Mouse (Mus musculus) midbrain, embryonic 15.5 days (tissue): Measurements from ENCODE around the gene Dmbx1. TPM values are rescaled to one million over a fixed set of nuclear protein-coding genes. Genes with fewer than 3 reads are reported as not detected.
A peak's percentile ranks its signal among the peaks of the same experiment; 100 is the strongest.

Experiments used
- ATAC-seq: fragments of 200-750 bp; cut with Nextera tagmentation; replicated peaks from 2 replicates; pipeline ENCODE4 v1.8.0; 2017; ENCODE audit warnings: moderate TSS enrichment
- H3K27ac ChIP-seq: fragments of 300-500 bp; sonication (generic); 2 replicates; pipeline ENCODE4 v1.5.1; 2015; ENCODE audit warnings: mild to moderate bottlenecking, inconsistent platforms
- H3K27me3 ChIP-seq: fragments of 300-500 bp; sonication (generic); replicated peaks from 2 replicates; pipeline ENCODE4 v1.6.1; 2015; ENCODE audit warnings: inconsistent platforms
- H3K36me3 ChIP-seq: fragments of 300-500 bp; sonication (generic); replicated peaks from 2 replicates; pipeline ENCODE4 v1.6.1; 2015; ENCODE audit warnings: inconsistent platforms
- H3K4me1 ChIP-seq: fragments of 300-500 bp; sonication (generic); 2 replicates; pipeline ENCODE4 v1.6.1; 2015; ENCODE audit warnings: inconsistent platforms
- H3K4me2 ChIP-seq: fragments of 300-500 bp; sonication (generic); 2 replicates; pipeline ENCODE4 v1.6.1; 2015; ENCODE audit warnings: inconsistent platforms, mild to moderate bottlenecking, moderate library complexity
- H3K4me3 ChIP-seq: fragments of 300-500 bp; sonication (generic); 2 replicates; pipeline ENCODE4 v1.5.1; 2015; ENCODE audit warnings: mild to moderate bottlenecking, inconsistent platforms
- H3K9ac ChIP-seq: fragments of 300-500 bp; sonication (generic); 2 replicates; pipeline ENCODE4 v1.6.1; 2015; ENCODE audit warnings: mild to moderate bottlenecking, inconsistent platforms
- H3K9me3 ChIP-seq: fragments of 300-500 bp; sonication (generic); 2 replicates; pipeline ENCODE4 v1.6.1; 2016; ENCODE audit warnings: inconsistent platforms
- WGBS: fragments of 180-500 bp; shearing (Covaris S2); methylation state at CpG from one replicate; pipeline ENCODE4 v1.1.7; 2015; ENCODE audit warnings: mixed read lengths; 5-methylcytosine and 5-hydroxymethylcytosine counted together
- polyA plus RNA-seq: library from polyadenylated mRNA; unstranded; fragments of >200 nt; fragmentation: Nextera tagmentation; extraction: Ambion mirVana; gene quantifications from 2 replicates; pipeline ENCODE4 v1.2.1, GENCODE M21; 2015

The Dmbx1 gene
- polyA plus RNA-seq, 1 experiment from 2014 or later: 12.7 TPM

DNA sequence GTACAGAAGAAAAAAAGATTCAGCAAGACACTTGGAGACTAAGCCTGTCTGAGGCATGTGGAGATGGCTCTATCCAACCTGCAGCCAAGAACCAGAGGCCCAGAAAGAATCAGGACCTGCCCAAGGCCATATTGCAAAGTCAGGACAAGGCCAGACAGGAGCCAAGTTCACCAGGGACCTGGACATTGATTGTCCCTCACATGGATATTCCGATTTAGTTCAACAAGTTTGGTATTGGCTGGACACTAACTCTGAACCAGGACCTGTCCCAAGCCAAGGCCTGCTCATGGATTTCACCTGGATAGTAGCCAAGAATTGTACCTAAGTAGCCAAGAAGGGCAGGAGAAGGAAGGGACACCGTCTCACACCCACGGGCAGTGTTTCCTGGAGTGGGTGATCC, 32.9 kb downstream of the Dmbx1 start:
- WGBS: 83% methylated on average over 3 of the region's 3 CpGs
- Histone ChIP-seq H3K9ac (no peak overlapping the region), H3K4me1 (peaks cover 26% of the 10 kb centered on the region), H3K4me3 (no peak overlapping the region), H3K27ac (no peak overlapping the region), H3K4me2 (no peak overlapping the region), H3K36me3 (no peaks in the 10 kb centered on the region), H3K9me3 (no peaks in the 10 kb centered on the region; the same call in 1 of the 2 replicates), H3K27me3 (peaks cover 41% of the 10 kb centered on the region)
- no peak for ATAC-seq

DNA sequence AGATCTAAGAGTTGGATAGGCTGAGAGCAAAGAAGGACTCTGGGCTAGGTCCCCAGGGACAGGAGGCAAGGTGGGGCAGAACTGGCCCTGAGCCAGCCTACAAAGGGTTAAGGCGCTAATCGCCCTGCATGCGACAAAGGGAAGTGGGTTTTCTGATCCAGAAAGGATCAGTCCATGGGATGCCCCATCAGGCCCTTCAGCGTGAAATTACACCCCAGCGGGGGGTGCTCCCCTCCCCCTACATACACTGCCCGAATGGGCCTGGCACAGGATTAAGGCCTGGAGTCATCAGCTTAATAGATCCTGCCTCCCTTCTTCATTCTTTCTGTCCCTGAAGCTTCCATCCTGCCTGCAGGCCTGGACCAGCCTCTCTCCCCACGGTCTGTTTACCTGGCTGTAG, 34.0 kb downstream of the Dmbx1 start:
- Histone ChIP-seq H3K4me1 (peaks cover 26% of the 10 kb centered on the region), H3K4me3 (no peak overlapping the region), H3K27me3 (peaks cover 48% of the 10 kb centered on the region), H3K4me2 (no peak overlapping the region), H3K27ac (no peak overlapping the region), H3K36me3 (no peaks in the 10 kb centered on the region), H3K9me3 (no peaks in the 10 kb centered on the region; the same call in 1 of the 2 replicates), H3K9ac (no peak overlapping the region)
- ATAC-seq: 0 out of 2 replicates have a peak, but pooled peaks have one; percentile 31
- 3% methylated on average over 7 of the region's 7 CpGs for WGBS

DNA sequence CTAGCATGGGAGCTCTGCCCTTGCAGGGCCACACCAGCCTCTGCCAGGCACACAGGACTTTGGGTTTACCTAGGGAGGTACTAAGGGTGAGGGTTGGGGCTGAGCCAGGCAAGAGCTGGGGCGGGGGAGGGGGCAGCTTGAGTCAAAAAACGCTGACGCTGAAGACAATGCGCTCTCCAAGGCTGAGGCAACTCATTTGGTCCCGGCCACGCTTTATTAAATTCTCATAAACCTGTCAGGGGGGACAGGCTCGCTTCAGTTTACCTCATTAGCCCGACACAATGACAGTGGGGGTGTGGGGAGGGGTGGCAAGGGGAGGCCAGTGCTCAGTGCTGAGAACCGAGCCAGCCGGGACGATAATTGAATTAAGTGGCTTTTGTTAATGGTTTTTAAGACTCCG, 35.4 kb downstream of the Dmbx1 start:
- 6% methylated on average over 12 of the region's 12 CpGs for WGBS
- Histone ChIP-seq H3K36me3 (no peaks in the 10 kb centered on the region), H3K9me3 (no peaks in the 10 kb centered on the region), H3K4me2 (no peak overlapping the region), H3K27me3 (peaks cover 57% of the 10 kb centered on the region), H3K27ac (no peak overlapping the region), H3K9ac (no peak overlapping the region), H3K4me1 (peaks cover 26% of the 10 kb centered on the region), H3K4me3 (no peak overlapping the region)
- no peak for ATAC-seq

DNA sequence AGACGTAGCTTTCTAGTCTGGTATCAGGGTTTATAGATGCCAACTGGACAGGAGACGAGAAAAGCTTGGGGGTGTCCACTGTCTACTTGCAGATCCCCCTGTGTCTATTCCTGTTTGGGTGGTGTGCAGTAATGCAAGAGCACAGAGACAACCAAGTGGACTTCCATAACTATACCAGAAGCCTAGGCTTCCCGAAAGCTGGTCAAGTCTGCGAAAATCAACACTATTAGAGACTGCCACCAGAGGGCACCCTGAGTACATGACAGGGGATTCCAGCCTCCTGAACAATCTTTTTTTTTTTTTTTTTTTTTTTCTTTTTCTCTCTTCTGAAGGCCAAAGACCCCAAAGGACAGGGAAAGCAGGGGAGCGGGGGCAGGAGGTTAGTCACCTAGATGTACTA, 36.9 kb downstream of the Dmbx1 start:
- H3K36me3 ChIP-seq: no peaks in the 10 kb centered on the region
- H3K9me3 ChIP-seq: no peaks in the 10 kb centered on the region
- WGBS: 19% methylated on average over 5 of the region's 5 CpGs
- H3K4me3 ChIP-seq: no peak overlapping the region
- H3K9ac ChIP-seq: no peak overlapping the region
- peaks cover 21% of the 10 kb centered on the region for H3K4me1 ChIP-seq
- H3K4me2 ChIP-seq: no peak overlapping the region
- H3K27ac ChIP-seq: no peak overlapping the region
- H3K27me3 ChIP-seq: peaks cover 66% of the 10 kb centered on the region
- 0 out of 2 replicates have a peak, but pooled peaks have one; percentile 5 for ATAC-seq

DNA sequence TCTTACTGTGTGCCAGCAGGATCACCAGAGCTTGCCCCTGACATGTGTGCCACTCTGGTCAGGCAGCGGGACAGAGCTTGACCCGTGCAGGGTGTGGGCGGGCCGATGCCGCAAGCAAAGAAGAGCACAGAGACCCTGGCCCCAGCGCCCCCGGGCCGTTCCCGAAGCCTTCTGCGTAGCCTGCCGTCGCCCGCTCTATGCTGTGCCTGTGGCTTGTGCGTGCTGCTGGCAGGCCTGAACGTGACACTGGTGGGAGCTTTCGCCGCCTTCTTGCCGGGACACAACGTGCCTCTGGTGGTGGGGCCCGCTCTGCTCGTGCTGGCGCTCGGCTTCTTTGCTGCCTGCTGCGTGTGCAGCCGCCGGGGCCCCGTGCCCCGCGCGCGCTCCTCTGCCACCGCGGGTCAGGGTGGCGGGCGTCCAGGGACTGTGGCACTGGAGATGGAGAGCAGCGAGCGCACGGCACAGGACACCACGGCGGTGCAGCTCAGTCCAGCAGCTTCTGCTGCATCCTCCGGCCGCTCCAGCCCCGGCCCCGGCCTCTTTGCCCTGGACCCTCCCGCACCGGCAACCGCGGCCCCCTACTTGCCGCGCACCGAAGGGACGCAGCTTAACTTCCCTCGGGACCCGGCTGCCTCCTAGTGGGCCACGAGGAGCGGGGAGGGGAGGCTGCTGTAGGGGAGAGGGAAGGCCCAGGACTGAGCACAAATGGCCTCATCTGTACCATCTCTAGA, 41.7 kb downstream of the Dmbx1 start:
- H3K9ac ChIP-seq: peak overlapping the region; percentile 37
- H3K27ac ChIP-seq: no peak overlapping the region
- H3K4me2 ChIP-seq: peak overlapping the region; percentile 82
- no peaks in the 10 kb centered on the region for H3K36me3 ChIP-seq
- H3K9me3 ChIP-seq: no peaks in the 10 kb centered on the region
- H3K4me1 ChIP-seq: peaks cover 7% of the 10 kb centered on the region
- peak overlapping the region; percentile 41 for H3K4me3 ChIP-seq
- H3K27me3 ChIP-seq: peaks cover 66% of the 10 kb centered on the region
- ATAC-seq: peak; percentile 62
- WGBS: 1% methylated on average over 56 of the region's 56 CpGs

DNA sequence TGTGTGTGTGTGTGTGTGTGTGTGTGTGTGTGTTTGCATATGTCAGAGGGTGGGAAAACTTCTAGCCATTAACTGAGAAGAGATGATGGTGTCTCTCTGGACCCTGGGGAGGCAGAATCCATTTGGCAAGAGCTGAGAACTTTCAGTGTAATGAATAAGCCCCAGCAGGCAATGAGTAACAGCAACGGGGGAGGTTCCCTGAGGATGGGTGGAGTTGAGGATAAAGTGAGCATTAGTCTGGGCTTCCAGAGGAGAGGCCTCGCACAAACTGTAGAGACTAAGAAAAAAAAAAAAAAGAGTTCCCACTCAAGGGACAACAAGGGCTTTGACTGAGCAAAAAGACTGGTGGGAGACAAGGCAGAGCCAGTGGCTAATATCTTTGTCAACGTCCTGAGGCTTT, 45.4 kb downstream of the Dmbx1 start:
- Histone ChIP-seq H3K4me3 (no peak overlapping the region), H3K4me2 (no peak overlapping the region), H3K9ac (no peak overlapping the region), H3K27ac (no peak overlapping the region), H3K36me3 (no peaks in the 10 kb centered on the region), H3K9me3 (no peaks in the 10 kb centered on the region), H3K4me1 (peaks cover 17% of the 10 kb centered on the region), H3K27me3 (peaks cover 67% of the 10 kb centered on the region)
- 11% methylated on average over 3 of the region's 3 CpGs for WGBS
- ATAC-seq: no peak

DNA sequence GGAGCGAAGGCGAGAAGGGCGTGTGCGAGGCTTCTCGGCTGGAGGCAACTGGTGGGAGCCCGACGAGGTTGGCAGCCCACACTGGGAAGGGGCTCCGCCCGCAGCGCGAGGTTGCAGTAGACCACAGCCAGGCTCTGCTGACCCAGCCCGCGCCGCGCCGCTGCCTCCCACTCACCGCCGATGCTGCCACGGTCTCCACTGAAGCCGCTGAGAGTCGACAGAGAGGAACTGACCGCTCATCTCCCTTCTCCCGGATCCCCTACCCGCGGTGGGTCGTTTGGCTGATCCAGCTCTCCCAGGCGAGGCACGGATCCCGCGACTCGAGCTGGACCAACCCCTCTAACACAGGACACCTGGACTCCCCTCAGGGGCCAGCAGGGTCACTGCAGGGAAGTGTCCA, 49.2 kb downstream of the Dmbx1 start, which contains the start of gene 6430628N08Rik:
TSS of gene 6430628N08Rik (plus strand) at position 113 of the 400 bp plus-strand sequence.
- H3K4me1 ChIP-seq: peaks cover 12% of the 10 kb centered on the region
- peaks cover 31% of the 10 kb centered on the region for H3K27me3 ChIP-seq
- 0 out of 2 replicates have a peak, but pooled peaks have one; percentile 16 for ATAC-seq
- no peak within 1 kb of the TSS for H3K27ac ChIP-seq
- H3K4me2 ChIP-seq: peak within 1 kb of the TSS; percentile 63
- H3K36me3 ChIP-seq: no peaks in the 10 kb centered on the region
- H3K9ac ChIP-seq: 0 out of 2 replicates have a peak within 1 kb of the TSS, but pooled peaks have one; percentile 32
- peak within 1 kb of the TSS; percentile 32 for H3K4me3 ChIP-seq
- WGBS: 1% methylated on average over 31 of the region's 31 CpGs
- H3K9me3 ChIP-seq: no peaks in the 10 kb centered on the region

DNA sequence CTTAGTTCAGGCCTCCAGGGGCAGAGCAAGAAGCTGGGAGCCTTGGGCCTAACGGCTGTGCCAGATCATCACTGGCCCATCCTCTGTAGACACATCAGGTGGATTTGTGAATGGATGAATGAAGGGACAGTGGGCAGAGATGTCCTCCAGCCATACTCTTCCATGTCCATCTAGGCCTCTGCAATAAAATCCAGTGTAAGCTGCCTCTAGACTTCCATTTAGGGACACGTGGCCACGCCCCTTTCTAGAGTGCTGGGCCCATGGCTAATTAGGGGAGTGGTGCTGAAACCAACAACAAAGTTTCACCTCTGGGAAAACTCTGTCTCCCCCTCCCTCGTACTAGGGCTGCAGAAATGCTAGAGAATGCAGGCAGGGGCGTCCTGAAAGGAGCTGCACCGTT, 49.7 kb downstream of the Dmbx1 start:
- H3K36me3 ChIP-seq: no peaks in the 10 kb centered on the region
- no peak overlapping the region for H3K27ac ChIP-seq
- no peaks in the 10 kb centered on the region for H3K9me3 ChIP-seq
- H3K9ac ChIP-seq: no peak overlapping the region
- H3K4me1 ChIP-seq: peaks cover 15% of the 10 kb centered on the region
- peaks cover 27% of the 10 kb centered on the region for H3K27me3 ChIP-seq
- WGBS: 16% methylated on average over 6 of the region's 6 CpGs
- peak overlapping the region; percentile 32 for H3K4me3 ChIP-seq
- peak overlapping the region; percentile 63 for H3K4me2 ChIP-seq
- ATAC-seq: 0 out of 2 replicates have a peak, but pooled peaks have one; percentile 4

DNA sequence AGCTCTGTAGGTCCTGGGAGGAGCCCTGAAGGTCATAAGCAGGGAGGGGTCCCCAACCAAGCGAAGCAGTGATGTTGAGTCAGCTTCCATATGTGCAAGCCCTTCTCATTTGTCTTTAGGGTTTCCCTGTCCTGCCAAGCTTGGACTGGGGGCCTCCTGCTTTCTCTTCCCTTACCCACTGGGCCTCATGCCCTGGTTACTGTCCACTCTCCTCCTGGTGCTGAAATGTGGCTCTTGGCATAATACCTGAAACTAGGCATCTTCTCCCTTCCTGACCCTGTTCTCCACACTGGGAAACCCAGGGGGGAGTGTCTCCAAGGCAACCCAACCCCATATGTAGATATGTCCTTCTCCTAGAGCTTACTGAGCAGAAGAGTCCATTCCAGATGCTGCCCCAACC, 52.9 kb downstream of the Dmbx1 start:
- Histone ChIP-seq H3K4me1 (peaks cover 20% of the 10 kb centered on the region), H3K36me3 (no peaks in the 10 kb centered on the region), H3K27me3 (peaks cover 18% of the 10 kb centered on the region), H3K4me3 (no peak overlapping the region), H3K4me2 (no peak overlapping the region), H3K9ac (no peak overlapping the region), H3K9me3 (no peaks in the 10 kb centered on the region), H3K27ac (no peak overlapping the region)
- 62% methylated on average over 1 of the region's 1 CpGs for WGBS
- ATAC-seq: no peak

DNA sequence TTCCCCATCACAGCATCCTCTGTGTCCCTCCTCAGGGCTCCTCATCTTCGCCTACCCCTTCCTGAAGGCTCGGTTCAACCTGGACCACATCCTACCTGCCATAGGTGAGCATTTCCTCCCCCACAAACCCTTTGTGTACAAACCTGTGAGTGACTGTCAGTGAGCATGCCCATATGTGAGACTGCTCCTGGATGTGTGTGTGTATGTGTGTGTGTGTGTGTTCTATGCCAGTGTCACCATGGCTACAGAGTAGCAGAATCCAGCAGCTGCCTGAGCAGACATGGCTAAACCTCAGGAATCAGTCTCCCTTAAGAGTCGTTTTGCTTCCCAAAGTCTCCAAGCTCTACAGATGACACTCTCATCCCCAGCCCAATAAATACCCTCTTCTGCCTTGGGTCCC, 53.9 kb downstream of the Dmbx1 start:
- no peak overlapping the region for H3K4me3 ChIP-seq
- no peak overlapping the region for H3K9ac ChIP-seq
- H3K4me2 ChIP-seq: no peak overlapping the region
- 74% methylated on average over 3 of the region's 3 CpGs for WGBS
- H3K27me3 ChIP-seq: peaks cover 9% of the 10 kb centered on the region
- ATAC-seq: peak; percentile 71
- H3K36me3 ChIP-seq: no peaks in the 10 kb centered on the region
- H3K27ac ChIP-seq: no peak overlapping the region
- peaks cover 30% of the 10 kb centered on the region for H3K4me1 ChIP-seq
- no peaks in the 10 kb centered on the region for H3K9me3 ChIP-seq

DNA sequence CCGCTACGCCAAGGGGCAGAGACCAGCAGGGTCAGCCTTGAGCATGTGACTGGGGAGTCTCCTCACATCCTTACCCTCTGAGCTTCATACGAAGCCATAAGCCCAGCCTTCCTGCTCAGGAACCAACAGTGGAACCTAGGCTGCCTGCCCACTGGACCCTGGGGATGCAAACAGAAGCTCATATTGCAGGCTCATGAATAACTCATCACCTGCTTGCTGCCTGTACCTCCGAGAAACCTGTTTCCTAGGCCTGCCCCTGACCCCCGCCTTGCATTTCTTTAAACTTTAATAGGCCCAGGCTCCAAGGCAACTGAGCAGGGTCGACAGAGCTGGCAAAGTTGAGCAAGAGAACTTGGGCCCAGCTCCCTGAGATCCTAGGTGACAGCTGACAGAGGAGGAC, 55.7 kb downstream of the Dmbx1 start, which contains the start of gene Kncn:
TSS of gene Kncn (plus strand) at position 379 of the 400 bp plus-strand sequence.
- no peaks in the 10 kb centered on the region for H3K36me3 ChIP-seq
- H3K27me3 ChIP-seq: no peaks in the 10 kb centered on the region
- WGBS: 63% methylated on average over 6 of the region's 6 CpGs
- H3K9me3 ChIP-seq: no peaks in the 10 kb centered on the region
- no peak within 1 kb of the TSS for H3K9ac ChIP-seq
- no peak within 1 kb of the TSS for H3K4me2 ChIP-seq
- H3K27ac ChIP-seq: no peak within 1 kb of the TSS
- ATAC-seq: no peak
- H3K4me1 ChIP-seq: peaks cover 39% of the 10 kb centered on the region
- H3K4me3 ChIP-seq: no peak within 1 kb of the TSS

DNA sequence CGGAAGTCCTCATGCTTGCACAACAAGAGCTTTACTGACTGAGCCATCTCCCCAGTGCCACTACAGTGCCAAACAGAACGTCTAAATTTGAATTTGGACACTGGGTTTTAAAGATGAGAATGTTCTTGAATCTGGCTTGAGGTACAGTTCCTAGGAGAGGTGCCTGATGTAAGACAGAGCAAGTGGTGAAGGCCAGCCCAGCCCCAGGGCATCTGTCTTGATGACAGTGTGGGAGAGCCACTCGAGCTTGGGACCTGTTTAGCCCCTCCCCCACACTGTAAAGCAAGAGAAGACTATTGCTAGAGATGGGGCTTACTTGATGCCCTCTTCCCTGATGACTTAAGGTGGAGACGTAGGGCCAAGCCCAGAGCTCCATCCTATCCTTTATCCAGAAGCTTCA, 57.5 kb downstream of the Dmbx1 start:
- H3K27me3 ChIP-seq: no peaks in the 10 kb centered on the region
- H3K9me3 ChIP-seq: no peaks in the 10 kb centered on the region
- H3K27ac ChIP-seq: no peak overlapping the region
- no peak overlapping the region for H3K4me3 ChIP-seq
- WGBS: 63% methylated on average over 4 of the region's 4 CpGs
- peaks cover 57% of the 10 kb centered on the region for H3K4me1 ChIP-seq
- no peak for ATAC-seq
- H3K4me2 ChIP-seq: no peak overlapping the region
- no peaks in the 10 kb centered on the region for H3K36me3 ChIP-seq
- no peak overlapping the region for H3K9ac ChIP-seq

DNA sequence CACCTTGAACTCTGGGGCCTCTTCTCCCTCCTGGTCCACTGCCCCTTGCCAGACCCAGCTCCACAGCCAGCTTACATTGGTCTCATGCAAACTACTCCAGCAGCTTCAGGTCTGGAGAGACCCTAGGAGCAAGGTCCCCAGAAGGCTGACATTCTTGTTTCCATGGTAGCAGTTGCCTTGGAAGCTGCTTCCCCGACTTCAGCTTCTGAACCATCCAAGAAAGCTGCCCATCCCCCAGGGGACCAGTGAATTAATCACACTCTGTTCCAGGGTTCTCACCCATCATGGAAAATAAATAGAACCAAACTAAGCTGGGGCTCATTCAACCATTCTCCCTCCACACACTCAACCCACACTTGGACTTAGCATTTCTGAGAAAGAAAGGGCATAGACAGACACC, 58.5 kb downstream of the Dmbx1 start:
- Histone ChIP-seq H3K9ac (no peak overlapping the region), H3K4me3 (no peak overlapping the region), H3K4me2 (peak overlapping the region; percentile 14; the same call in 1 of the 2 replicates), H3K27ac (peak overlapping the region; percentile 68), H3K9me3 (no peaks in the 10 kb centered on the region), H3K4me1 (peaks cover 57% of the 10 kb centered on the region), H3K36me3 (no peaks in the 10 kb centered on the region), H3K27me3 (no peaks in the 10 kb centered on the region; the same call in 1 of the 2 replicates)
- peak; percentile 59 for ATAC-seq
- 0% methylated on average over 1 of the region's 1 CpGs for WGBS
